Mouse (Mus musculus): ENCODE measurements around the gene Uqcc3. TPM values are rescaled to one million over a fixed set of nuclear protein-coding genes. Genes with fewer than 3 reads are reported as not detected.
"Not testable (repeated sequence)": the region's sequence is repeated elsewhere in the genome, so short reads cannot be mapped to it uniquely, and the experiment has no call there.

Gene Uqcc3
- polyA plus RNA-seq, 1 experiment, result 77.6 TPM

DNA sequence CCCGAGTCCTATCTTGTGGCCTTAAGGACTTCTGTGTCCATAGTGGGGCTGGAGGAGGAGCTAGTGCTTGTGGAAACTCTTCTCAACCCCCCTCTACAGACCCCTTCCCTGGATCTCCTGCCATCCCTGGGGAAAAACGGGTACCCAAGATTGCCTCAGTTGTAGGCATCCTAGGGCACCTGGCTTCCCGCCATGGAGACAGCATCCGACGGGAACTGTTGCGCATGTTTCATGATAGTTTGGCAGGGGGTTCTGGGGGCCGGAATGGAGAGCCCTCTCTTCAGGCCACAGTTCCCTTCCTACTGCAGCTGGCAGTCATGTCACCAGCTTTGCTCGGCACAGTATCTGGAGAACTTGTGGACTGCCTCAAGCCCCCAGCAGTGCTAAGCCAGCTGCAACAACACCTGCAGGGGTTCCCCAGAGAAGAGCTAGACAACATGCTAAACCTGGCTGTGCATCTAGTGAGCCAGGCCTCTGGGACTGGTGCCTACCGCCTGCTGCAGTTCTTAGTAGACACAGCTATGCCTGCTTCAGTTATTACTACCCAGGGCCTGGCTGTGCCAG, 14.8 kb upstream of the Uqcc3 start:
- no peak for DNase-seq (ENCODE audit: low spot score)

DNA sequence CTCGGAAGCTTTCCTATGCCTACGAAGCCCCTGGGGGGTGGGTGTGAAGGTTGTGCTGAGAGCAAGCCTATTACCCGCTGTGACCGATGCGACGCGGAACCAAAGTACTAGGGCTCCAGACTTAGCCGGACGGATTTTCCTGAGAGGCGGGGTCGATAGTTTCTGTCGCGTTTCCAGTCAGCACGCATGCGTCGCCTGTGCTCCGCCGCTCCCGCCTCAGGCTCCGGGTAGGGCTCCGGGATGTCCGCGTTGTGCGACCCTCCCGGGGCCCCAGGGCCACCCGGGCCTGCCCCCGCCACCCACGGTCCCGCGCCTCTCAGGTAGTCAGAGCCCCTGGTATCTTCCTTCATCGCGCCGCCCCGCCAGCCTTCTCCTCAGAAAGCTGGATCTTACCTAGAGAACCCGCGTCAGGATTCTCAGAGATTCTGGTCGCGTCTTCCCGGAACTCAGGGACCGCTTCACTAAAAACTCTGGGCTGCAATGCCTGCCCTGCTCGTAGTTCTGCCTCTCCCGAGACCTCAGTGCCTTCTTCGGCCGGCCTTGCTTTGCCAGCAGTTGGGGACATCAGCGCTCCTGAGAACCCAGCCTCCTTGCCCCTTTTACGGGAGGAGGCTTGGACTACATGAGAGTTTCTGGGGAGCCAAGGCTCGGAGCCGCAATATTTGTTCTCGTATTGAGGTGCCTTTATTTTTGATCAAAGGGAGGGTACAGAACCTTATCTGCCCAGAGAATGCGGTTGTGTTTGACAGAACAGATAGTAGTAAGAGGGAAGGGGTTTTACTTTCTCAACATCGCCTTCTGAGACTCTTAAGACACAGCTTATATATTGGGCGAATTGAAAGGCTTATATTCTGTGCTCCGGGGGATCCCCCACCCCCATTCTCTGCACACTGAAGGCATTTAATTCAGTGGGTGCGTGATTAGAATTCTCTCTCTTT, 12.4 kb upstream of the Uqcc3 start, which contains the start of gene Ints5:
TSS of gene Ints5 (plus strand) at position 177 of the 938 bp plus-strand sequence.
- peak; percentile 74 for DNase-seq (ENCODE audit: low spot score)

DNA sequence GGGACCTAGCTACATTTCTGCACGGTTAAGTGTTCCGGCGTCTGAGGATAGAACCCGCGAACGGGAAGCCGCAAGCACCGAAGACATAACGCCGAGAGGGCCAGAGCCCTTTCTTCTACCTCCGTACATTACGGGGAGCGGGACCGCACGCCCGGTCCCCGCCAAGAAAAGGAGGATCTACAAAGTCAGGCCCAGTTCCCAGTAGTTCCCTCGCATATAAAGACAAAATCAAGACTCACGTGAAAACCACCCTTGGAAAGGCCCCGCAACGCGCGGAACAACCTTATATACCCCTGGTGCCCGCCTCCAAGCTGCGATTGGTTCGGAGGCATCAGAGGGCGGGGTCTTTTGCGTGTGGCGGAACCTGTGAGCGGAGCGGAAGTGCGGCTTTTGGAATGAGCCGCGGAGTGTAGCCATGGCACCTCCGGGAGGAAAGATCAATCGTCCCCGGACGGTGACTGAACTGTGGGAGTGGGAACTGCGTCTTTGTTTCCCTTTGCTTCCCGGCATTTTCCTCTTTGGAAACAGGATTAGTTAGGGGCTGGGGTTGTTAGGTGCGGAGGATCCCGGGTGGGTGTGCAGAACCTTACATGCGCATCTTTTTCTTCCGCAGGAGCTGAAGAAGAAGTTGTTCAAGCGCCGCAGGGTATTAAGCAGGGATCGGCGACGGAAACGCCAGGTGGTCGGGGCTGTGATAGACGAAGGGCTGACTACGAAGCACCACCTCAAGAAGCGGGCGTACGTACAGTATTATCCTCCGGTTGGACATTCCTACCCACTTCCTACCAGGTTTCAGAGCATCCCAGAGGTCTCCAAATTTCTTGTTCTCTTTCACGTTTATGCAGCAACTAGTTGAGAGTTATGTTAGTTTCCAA, 8.0 kb upstream of the Uqcc3 start, which contains the start of the genes 1810009A15Rik and Gm49416:
TSS of gene 1810009A15Rik (plus strand) at position 343 of the 875 bp plus-strand sequence.
TSS of gene Gm49416 (plus strand) at position 416 of the 875 bp plus-strand sequence.
- peak; percentile 84 for DNase-seq (ENCODE audit: low spot score)

- no peak for DNase-seq (ENCODE audit: low spot score)
Measured at GRCm38 (mm10) chr19:8887585-8888463, 7.1 kb upstream of the Uqcc3 start.

DNA sequence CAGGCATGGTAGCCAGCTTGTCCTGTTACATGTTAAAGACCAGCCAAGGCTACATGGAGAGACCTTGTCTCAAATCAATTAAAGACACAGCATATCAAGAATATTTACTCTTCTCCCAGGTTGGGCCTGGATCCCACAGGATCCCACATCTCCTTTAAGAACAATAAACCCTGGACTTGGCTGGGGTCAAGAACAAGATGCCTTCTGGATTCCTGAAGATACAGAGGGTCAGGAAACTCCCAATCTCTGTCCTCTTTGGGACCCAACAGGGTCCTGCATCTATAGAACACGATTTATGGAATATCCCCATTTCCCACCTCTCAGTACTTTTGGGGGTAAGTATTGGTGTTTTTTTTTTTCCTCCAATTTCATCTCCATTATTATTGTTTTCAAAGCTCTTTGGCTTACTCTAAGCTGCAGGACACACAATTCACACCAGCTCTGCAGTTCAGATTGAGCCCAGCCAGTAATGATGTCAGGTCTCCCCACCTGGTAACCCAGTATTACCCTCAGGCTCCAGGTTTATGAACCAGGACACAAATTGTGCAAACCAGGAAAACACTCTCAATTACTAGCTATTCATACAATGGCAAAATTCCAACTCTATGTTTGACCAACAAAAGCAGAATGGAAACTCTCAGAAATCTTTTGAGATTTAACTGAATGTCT, 6.3 kb upstream of the Uqcc3 start:
- DNase-seq (ENCODE audit: low spot score), result no peak

DNA sequence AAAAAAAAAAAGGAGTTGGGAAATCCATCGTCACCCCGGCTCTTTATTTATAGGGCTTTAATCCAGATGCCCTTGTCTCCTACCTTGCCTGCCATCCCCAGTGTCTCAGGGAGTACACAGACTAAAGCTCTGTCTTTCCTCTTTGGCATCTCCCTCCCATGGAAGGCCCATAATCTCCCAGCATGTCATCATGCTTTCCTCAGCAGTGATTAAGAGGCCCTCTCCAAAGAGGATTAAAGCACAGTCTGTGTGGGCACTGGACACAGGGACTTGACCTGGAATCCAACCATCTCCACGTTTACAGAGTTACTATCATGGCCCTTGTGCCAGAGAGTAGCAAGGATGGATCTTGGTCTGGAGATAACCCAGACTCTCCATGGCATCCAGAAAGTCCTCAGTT, 2.9 kb upstream of the Uqcc3 start, which contains the start of the genes Lbhd1 and Gm49403:
TSS of gene Lbhd1 (plus strand) at position 117 of the 400 bp plus-strand sequence.
TSS of gene Gm49403 (plus strand) at position 315 of the 400 bp plus-strand sequence.
- no peak for DNase-seq (ENCODE audit: low spot score)

- DNase-seq (ENCODE audit: low spot score), result no peak
Measured at GRCm38 (mm10) chr19:8881034-8881392, 290 bp upstream of the Uqcc3 start.

GRCm38 (mm10) chr19:8875031-8875430, 5.7 kb downstream of the Uqcc3 start:
- no peak for DNase-seq (ENCODE audit: low spot score)

GRCm38 (mm10) chr19:8872266-8872840, 8.4 kb downstream of the Uqcc3 start:
- DNase-seq (ENCODE audit: low spot score), result no peak

DNA sequence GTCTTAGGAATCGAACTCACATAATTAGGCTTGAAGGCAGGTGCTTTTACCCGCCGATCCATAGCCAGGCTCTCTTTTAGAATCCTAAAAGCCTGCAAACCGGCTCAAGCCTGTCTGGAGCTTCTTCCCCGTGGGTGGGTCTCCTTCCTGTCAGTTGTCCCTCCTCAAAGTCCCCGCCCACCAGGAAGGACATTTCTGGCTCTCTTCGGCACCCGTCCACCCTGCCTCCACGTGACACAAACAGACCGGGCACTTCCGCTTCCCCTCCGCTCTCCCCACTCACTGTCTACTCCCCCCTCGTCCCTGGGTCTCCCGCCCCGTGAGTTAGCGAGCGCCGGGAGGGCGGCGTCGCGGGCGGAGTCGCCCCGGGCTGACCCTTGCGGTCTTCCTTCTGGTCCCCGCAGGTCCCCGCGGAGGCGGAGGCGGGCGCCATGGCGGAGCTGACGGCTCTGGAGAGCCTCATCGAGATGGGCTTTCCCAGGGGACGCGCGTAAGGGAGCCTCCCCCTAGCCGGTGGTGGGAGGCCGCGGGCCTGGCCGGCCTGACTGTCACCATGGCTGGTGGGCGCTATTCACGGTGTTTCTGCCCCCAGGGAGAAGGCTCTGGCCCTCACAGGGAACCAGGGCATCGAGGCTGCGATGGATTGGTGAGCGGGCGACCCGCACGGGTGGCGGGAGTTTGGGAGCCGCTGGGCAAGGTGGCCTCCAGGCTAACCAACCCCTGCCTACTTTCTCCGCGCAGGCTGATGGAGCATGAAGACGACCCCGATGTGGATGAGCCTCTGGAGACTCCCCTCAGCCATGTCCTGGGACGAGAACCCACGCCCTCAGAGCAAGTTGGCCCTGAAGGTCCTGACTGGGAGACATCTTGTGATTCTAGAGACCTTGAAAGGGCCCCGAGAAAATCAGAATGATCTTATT, 9.2 kb downstream of the Uqcc3 start, which contains the start of gene Ubxn1:
TSS of gene Ubxn1 (plus strand) at position 230 of the 920 bp plus-strand sequence.
- DNase-seq (ENCODE audit: low spot score), result peak; percentile 96

DNA sequence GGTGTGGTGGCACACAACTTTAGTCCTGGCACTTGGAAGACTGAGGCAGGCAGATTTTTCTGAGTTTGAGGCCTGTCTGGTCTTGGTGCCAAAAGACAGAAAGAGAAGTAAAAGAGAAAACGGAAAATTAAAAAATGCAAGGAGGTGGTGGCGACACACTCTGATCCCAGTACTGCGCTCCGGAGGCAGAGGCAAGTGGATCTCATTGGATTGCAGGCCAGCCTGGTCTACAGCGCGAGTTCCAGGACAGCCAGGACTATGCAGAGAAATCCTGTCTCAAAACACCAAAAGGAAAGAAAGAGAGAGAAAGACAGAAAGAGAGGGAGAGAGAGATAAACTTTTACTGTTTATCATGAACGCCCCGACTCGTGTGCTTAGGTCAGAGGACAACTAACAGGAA, 9.9 kb downstream of the Uqcc3 start:
- DNase-seq (ENCODE audit: low spot score), result no peak

- DNase-seq (ENCODE audit: low spot score), result not testable (repeated sequence)
Measured at GRCm38 (mm10) chr19:8870381-8870780, 10.3 kb downstream of the Uqcc3 start.

GRCm38 (mm10) chr19:8864265-8864664, 16.5 kb downstream of the Uqcc3 start:
- no peak for DNase-seq (ENCODE audit: low spot score)

- no peak for DNase-seq (ENCODE audit: low spot score)
Measured at GRCm38 (mm10) chr19:8859018-8859417, 21.7 kb downstream of the Uqcc3 start.

GRCm38 (mm10) chr19:8857689-8858088, 23.0 kb downstream of the Uqcc3 start:
- no peak for DNase-seq (ENCODE audit: low spot score)

DNA sequence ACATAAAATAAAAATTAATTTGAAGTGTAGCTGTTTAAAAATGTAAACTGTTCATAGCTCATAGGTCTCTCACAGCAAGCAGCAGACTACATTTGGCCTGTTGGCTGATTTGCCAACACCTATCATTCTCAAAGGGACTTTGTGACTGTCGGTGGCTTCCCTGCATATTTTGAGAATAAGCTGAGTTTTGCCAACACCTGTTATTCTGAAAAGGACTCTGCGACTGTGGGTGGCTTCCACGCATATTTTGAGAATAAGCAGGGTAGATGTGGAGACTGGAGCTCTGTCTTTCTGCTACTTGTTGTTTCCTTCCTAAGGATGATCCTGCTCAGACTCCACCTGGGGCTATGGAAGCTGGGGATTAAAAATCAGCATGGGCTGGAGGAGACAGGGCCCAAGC, 27.6 kb downstream of the Uqcc3 start:
- no peak for DNase-seq (ENCODE audit: low spot score)

GRCm38 (mm10) chr19:8852236-8852928, 28.3 kb downstream of the Uqcc3 start:
- DNase-seq (ENCODE audit: low spot score), result no peak

DNA sequence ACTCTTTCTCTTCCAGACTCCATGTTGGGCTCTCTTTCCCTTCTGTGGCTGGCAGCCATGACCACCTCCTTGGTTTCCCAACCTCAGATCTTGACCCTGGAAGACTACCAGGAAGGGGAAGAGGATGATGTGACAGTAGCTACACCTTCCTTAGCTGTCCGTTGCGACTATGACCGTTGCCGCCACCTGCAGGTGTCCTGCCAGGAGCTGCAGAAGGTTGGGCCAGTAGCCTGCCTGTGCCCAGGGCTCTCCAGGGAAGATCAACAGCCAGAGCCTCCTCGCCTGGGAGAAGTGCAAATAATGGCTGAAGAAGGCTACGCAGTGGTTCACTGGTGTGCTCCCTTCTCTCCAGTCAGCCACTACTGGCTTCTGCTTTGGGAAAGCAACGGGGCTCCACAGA, 29.1 kb downstream of the Uqcc3 start:
- DNase-seq (ENCODE audit: low spot score), result no peak

Measured in urinary bladder, adult 2 months (tissue).